Mouse (Mus musculus) bone marrow, adult 2 months (tissue): ENCODE measurements around the gene Angptl8.
"Not testable (repeated sequence)": the region's sequence is repeated elsewhere in the genome, so short reads cannot be mapped to it uniquely, and the experiment has no call there.

Experiments
- CTCF ChIP-seq: fragments of 200-500 bp; IDR thresholded peaks from 2 replicates; pipeline ENCODE4 v1.5.1; 2011; ENCODE audit warnings: low read length, control low read depth; ENCODE audit not compliant: control insufficient read depth, insufficient read depth
- POLR2A ChIP-seq: fragments of 200-500 bp; IDR thresholded peaks from 2 replicates; pipeline ENCODE4 v1.6.1; 2011; ENCODE audit warnings: low read depth, mild to moderate bottlenecking, control low read depth, low read length, borderline replicate concordance; ENCODE audit not compliant: control insufficient read depth

DNA sequence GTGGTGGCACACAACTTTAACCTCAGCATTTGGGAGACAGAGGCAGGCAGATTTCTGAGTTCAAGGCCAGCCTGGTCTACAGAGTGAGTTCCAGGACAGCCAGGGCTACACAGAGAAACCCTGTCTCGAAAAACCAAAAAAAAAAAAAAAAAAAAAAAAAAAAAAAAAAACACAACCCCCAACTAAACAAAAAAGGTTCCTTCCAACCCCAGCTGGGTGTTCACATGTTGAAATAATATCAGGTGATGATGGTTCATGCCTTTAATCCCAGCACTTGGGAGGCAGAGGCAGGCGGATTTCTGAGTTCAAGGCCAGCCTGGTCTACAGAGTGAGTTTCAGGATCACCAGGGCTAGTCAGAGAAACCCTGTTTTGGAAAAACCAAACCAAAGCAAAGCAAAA is 49.0 kb upstream of the Angptl8 start:
- TF ChIP-seq CTCF, POLR2A: not testable (repeated sequence)
